Mouse (Mus musculus) retina, embryonic 14.5 days (tissue): ENCODE measurements around the gene Mars.

ENCODE experiments used
- DNase-seq: peaks from one replicate; pipeline ENCODE4 v3.0.0-alpha.2; 2015; ENCODE audit warnings: low spot score

Mars gene

DNA sequence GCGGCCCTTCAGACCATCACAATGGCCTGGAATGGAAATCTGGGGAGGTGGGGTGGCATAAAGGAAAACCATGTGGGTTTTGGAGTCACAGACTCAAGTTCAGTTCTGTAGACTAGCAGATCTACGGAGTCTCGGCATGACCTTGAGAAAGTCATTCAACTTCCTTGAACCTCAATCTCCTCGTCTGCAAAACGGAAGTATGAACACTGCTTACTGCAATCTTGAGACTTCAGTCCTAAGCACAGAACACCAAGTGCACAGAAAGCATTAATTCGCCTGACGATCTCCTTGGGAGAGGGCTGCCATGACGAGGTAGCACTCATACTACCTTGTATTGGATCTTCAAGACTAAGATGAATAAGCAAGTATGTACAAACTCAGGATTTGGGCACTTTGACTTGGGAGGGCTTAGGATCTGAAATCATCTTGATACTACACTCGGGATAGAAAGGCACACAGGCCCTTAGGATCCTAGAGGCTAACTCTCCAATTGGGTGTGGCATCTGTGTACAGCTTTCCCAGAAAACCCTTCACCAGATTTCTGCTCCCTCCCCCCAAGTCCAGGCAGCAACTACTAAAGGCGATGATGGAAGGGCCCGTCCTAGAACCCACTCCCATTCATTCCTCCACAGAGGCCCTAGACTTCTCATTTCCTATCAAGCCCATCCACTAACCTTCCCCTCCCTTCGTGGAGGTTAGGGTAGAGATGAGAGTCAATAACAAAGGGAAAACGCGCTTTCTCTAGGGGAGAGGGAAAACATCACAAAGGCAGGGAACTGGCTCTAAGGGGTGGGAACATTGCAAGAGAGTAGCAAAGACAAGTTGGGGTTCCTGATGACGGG is 49.7 kb downstream of the Mars start:
- no peak for DNase-seq

- no peak for DNase-seq
Measured at GRCm38 (mm10) chr10:127258489-127258888, 53.1 kb downstream of the Mars start.

DNA sequence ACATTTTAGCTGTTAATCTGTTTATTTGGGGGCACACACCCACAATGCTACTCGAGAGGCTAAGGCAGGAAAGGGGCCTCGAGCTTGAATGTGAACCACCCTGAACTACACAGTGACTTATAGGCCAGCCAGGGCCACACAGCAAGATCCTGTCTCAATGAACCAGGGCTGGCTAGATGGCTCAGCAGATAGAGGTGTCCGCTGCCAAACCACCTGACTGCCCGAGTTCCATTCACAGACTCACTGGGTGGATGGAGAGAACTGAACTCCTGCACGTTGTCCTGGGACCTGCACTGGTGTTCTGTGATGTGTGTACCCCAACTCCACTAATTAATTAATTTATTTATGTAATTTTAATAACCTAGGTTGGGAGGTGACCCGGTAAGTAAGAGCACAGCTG is 53.8 kb downstream of the Mars start:
- DNase-seq: no peak

- DNase-seq: peak; percentile 77
Measured at GRCm38 (mm10) chr10:127255625-127256345, 55.8 kb downstream of the Mars start.

- no peak for DNase-seq
Measured at GRCm38 (mm10) chr10:127250810-127251209, 60.8 kb downstream of the Mars start.
